Mouse (Mus musculus): ENCODE measurements around the gene Nceh1. TPM values are rescaled to one million over a fixed set of nuclear protein-coding genes. Genes with fewer than 3 reads are reported as not detected.

The Nceh1 gene
- polyA plus RNA-seq, 1 experiment from 2014 or later = 3.0 TPM

GRCm38 (mm10) chr3:27310973-27311372 lies 128.2 kb downstream of the Nceh1 start:
- H3K27ac ChIP-seq = no peak overlapping the region
- H3K27me3 ChIP-seq (ENCODE audit: low read depth, poor library complexity, severe bottlenecking) = no peaks in the 10 kb centered on the region
- H3K4me1 ChIP-seq = no peaks in the 10 kb centered on the region
- 98% methylated on average over 7 of the region's 7 CpGs for WGBS
- no peaks in the 10 kb centered on the region for H3K9me3 ChIP-seq (replicated peaks)
- H3K36me3 ChIP-seq = no peaks in the 10 kb centered on the region
- no peak overlapping the region for H3K4me3 ChIP-seq
- DNase-seq (ENCODE audit: low spot score) = no peak

- Histone ChIP-seq H3K27ac (no peak overlapping the region), H3K4me1 (no peaks in the 10 kb centered on the region), H3K36me3 (no peaks in the 10 kb centered on the region), H3K4me3 (no peak overlapping the region), H3K9me3 (replicated peaks) (no peaks in the 10 kb centered on the region), H3K27me3 (ENCODE audit: low read depth, poor library complexity, severe bottlenecking) (no peaks in the 10 kb centered on the region)
- no peak for DNase-seq (ENCODE audit: low spot score)
- WGBS = 94% methylated on average over 4 of the region's 4 CpGs
Observed at GRCm38 (mm10) chr3:27311475-27311874, 128.7 kb downstream of the Nceh1 start.

GRCm38 (mm10) chr3:27314506-27315164 lies 131.9 kb downstream of the Nceh1 start:
- WGBS = 64% methylated on average over 2 of the region's 2 CpGs
- DNase-seq (ENCODE audit: low spot score) = no peak
- Histone ChIP-seq H3K27me3 (ENCODE audit: low read depth, poor library complexity, severe bottlenecking) (no peaks in the 10 kb centered on the region), H3K36me3 (no peaks in the 10 kb centered on the region), H3K4me1 (no peaks in the 10 kb centered on the region), H3K27ac (no peak overlapping the region), H3K4me3 (no peak overlapping the region), H3K9me3 (replicated peaks) (no peaks in the 10 kb centered on the region)

- DNase-seq (ENCODE audit: low spot score) = no peak
- 83% methylated on average over 9 of the region's 9 CpGs for WGBS
Observed at GRCm38 (mm10) chr3:27316559-27317287, 134.0 kb downstream of the Nceh1 start, which contains the start of gene Tnfsf10. Gene Tnfsf10, plus strand, starts transcription at chr3:27317028.

GRCm38 (mm10) chr3:27317288-27318024 lies 134.7 kb downstream of the Nceh1 start:
- Histone ChIP-seq H3K9me3 (replicated peaks) (no peaks in the 10 kb centered on the region), H3K36me3 (no peaks in the 10 kb centered on the region), H3K27ac (no peak overlapping the region), H3K4me3 (no peak overlapping the region), H3K4me1 (no peaks in the 10 kb centered on the region; the same call in 1 of the 2 replicates), H3K27me3 (ENCODE audit: low read depth, poor library complexity, severe bottlenecking) (no peaks in the 10 kb centered on the region)
- DNase-seq (ENCODE audit: low spot score) = no peak
- 86% methylated on average over 4 of the region's 4 CpGs for WGBS

More at GRCm38 (mm10) chr3:27316559-27317287, 134.0 kb downstream of the Nceh1 start, which contains the start of gene Tnfsf10:
- no peaks in the 10 kb centered on the region; the same call in 1 of the 2 replicates for H3K4me1 ChIP-seq
- H3K27me3 ChIP-seq (ENCODE audit: low read depth, poor library complexity, severe bottlenecking) = no peaks in the 10 kb centered on the region
- H3K4me3 ChIP-seq = no peak within 1 kb of the TSS
- H3K9me3 ChIP-seq (replicated peaks) = no peaks in the 10 kb centered on the region
- no peaks in the 10 kb centered on the region for H3K36me3 ChIP-seq
- no peak within 1 kb of the TSS for H3K27ac ChIP-seq

GRCm38 (mm10) chr3:27319650-27320049 lies 136.9 kb downstream of the Nceh1 start:
- Histone ChIP-seq H3K4me1 (no peaks in the 10 kb centered on the region; the same call in 1 of the 2 replicates), H3K27me3 (ENCODE audit: low read depth, poor library complexity, severe bottlenecking) (no peaks in the 10 kb centered on the region), H3K27ac (no peak overlapping the region), H3K36me3 (no peaks in the 10 kb centered on the region), H3K9me3 (replicated peaks) (no peaks in the 10 kb centered on the region), H3K4me3 (no peak overlapping the region)
- no peak for DNase-seq (ENCODE audit: low spot score)
- WGBS = 100% methylated on average over 1 of the region's 1 CpGs

- DNase-seq (ENCODE audit: low spot score) = no peak
- Histone ChIP-seq H3K4me1 (no peaks in the 10 kb centered on the region; the same call in 1 of the 2 replicates), H3K27ac (no peak overlapping the region), H3K9me3 (replicated peaks) (no peaks in the 10 kb centered on the region), H3K27me3 (ENCODE audit: low read depth, poor library complexity, severe bottlenecking) (no peaks in the 10 kb centered on the region), H3K36me3 (no peaks in the 10 kb centered on the region), H3K4me3 (no peak overlapping the region)
- WGBS = 82% methylated on average over 9 of the region's 9 CpGs
Observed at GRCm38 (mm10) chr3:27320613-27321495, 138.1 kb downstream of the Nceh1 start.

GRCm38 (mm10) chr3:27322591-27322990 lies 139.8 kb downstream of the Nceh1 start:
- no peak overlapping the region for H3K4me3 ChIP-seq
- H3K36me3 ChIP-seq = no peaks in the 10 kb centered on the region
- DNase-seq (ENCODE audit: low spot score) = no peak
- no peak overlapping the region for H3K27ac ChIP-seq
- no peaks in the 10 kb centered on the region for H3K9me3 ChIP-seq (replicated peaks)
- WGBS = 86% methylated on average over 9 of the region's 9 CpGs
- no peaks in the 10 kb centered on the region; the same call in 1 of the 2 replicates for H3K4me1 ChIP-seq
- no peaks in the 10 kb centered on the region for H3K27me3 ChIP-seq (ENCODE audit: low read depth, poor library complexity, severe bottlenecking)

- H3K4me3 ChIP-seq = no peak overlapping the region
- DNase-seq (ENCODE audit: low spot score) = no peak
- H3K36me3 ChIP-seq = no peaks in the 10 kb centered on the region
- no peak overlapping the region for H3K27ac ChIP-seq
- no peaks in the 10 kb centered on the region for H3K27me3 ChIP-seq (ENCODE audit: low read depth, poor library complexity, severe bottlenecking)
- H3K4me1 ChIP-seq = no peaks in the 10 kb centered on the region; the same call in 1 of the 2 replicates
- WGBS = 80% methylated on average over 5 of the region's 5 CpGs
- H3K9me3 ChIP-seq (replicated peaks) = no peaks in the 10 kb centered on the region
Observed at GRCm38 (mm10) chr3:27323551-27323950, 140.8 kb downstream of the Nceh1 start.

- Histone ChIP-seq H3K27ac (no peak overlapping the region), H3K9me3 (replicated peaks) (no peaks in the 10 kb centered on the region), H3K4me1 (no peaks in the 10 kb centered on the region), H3K36me3 (no peaks in the 10 kb centered on the region), H3K27me3 (ENCODE audit: low read depth, poor library complexity, severe bottlenecking) (no peaks in the 10 kb centered on the region), H3K4me3 (no peak overlapping the region)
- WGBS = 87% methylated on average over 4 of the region's 4 CpGs
- DNase-seq (ENCODE audit: low spot score) = no peak
Observed at GRCm38 (mm10) chr3:27326633-27327191, 143.9 kb downstream of the Nceh1 start.

- 94% methylated on average over 5 of the region's 5 CpGs for WGBS
- Histone ChIP-seq H3K9me3 (replicated peaks) (no peaks in the 10 kb centered on the region), H3K36me3 (no peaks in the 10 kb centered on the region), H3K4me1 (no peaks in the 10 kb centered on the region), H3K27me3 (ENCODE audit: low read depth, poor library complexity, severe bottlenecking) (no peaks in the 10 kb centered on the region), H3K27ac (no peak overlapping the region), H3K4me3 (no peak overlapping the region)
- no peak for DNase-seq (ENCODE audit: low spot score)
Observed at GRCm38 (mm10) chr3:27330706-27331105, 147.9 kb downstream of the Nceh1 start.
